Mouse (Mus musculus) midbrain, embryonic 12.5 days (tissue): ENCODE results near the gene Klhdc1. TPM values are rescaled to one million over a fixed set of nuclear protein-coding genes. Genes with fewer than 3 reads are reported as not detected.

Experiments used
- ATAC-seq: fragments of 200-750 bp; cut with Nextera tagmentation; 2 replicates; pipeline ENCODE4 v1.8.0; 2017; ENCODE audit warnings: low read depth, moderate TSS enrichment, moderate library complexity; ENCODE audit not compliant: low FRiP score
- H3K27ac ChIP-seq: fragments of 300-500 bp; sonication (generic); replicated peaks from 2 replicates; pipeline ENCODE4 v1.5.1; 2016; ENCODE audit warnings: mild to moderate bottlenecking
- H3K27me3 ChIP-seq: fragments of 300-500 bp; sonication (generic); 2 replicates; pipeline ENCODE4 v1.6.1; 2016; ENCODE audit warnings: mild to moderate bottlenecking
- H3K36me3 ChIP-seq: fragments of 300-500 bp; sonication (generic); 2 replicates; pipeline ENCODE4 v1.6.1; 2016
- H3K4me1 ChIP-seq: fragments of 300-500 bp; sonication (generic); 2 replicates; pipeline ENCODE4 v1.6.1; 2016
- H3K4me2 ChIP-seq: fragments of 300-500 bp; sonication (generic); replicated peaks from 2 replicates; pipeline ENCODE4 v1.6.1; 2016; ENCODE audit warnings: mild to moderate bottlenecking, moderate library complexity
- H3K4me3 ChIP-seq: fragments of 300-500 bp; sonication (generic); 2 replicates; pipeline ENCODE4 v1.5.1; 2016; ENCODE audit warnings: mild to moderate bottlenecking
- H3K9ac ChIP-seq: fragments of 300-500 bp; sonication (generic); replicated peaks from 2 replicates; pipeline ENCODE4 v1.6.1; 2016; ENCODE audit warnings: mild to moderate bottlenecking, moderate library complexity
- H3K9me3 ChIP-seq: fragments of 300-500 bp; sonication (generic); 2 replicates; pipeline ENCODE4 v1.6.1; 2016; ENCODE audit warnings: mild to moderate bottlenecking
- WGBS: fragments of 180-500 bp; shearing (Covaris S2); methylation state at CpG from one replicate; pipeline ENCODE4 v1.1.7; 2016; 5-methylcytosine and 5-hydroxymethylcytosine counted together
- polyA plus RNA-seq: library from polyadenylated mRNA; unstranded; fragments of >200 nt; fragmentation: Nextera tagmentation; extraction: Ambion mirVana; gene quantifications from 2 replicates; pipeline ENCODE4 v1.2.1, GENCODE M21; 2016

Gene Klhdc1
- polyA plus RNA-seq, 1 experiment from 2014 or later = 3.7 TPM

DNA sequence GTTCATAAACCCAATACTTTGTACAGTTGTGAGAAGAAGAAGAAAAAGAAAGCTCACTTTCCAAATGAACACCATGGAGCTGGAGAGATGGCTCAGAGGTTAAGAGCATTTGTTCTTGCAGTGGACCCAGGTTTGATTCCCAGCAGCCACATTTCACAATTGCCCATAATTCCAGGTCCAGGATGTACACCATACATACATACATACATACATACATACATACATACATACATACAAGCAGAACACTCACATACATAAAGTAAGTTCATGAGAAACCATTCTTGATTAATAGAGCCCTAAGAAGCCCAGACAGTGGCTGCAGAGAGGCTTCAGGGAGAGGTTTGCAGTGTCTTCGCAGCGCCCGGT, 412 bp downstream of the Klhdc1 start:
- Histone ChIP-seq H3K27ac (peak overlapping the region; percentile 78), H3K4me3 (peak overlapping the region; percentile 73), H3K4me2 (peak overlapping the region; percentile 62), H3K36me3 (no peaks in the 10 kb centered on the region), H3K9ac (peak overlapping the region; percentile 85), H3K4me1 (no peaks in the 10 kb centered on the region), H3K9me3 (no peaks in the 10 kb centered on the region), H3K27me3 (no peaks in the 10 kb centered on the region)
- WGBS = 0% methylated on average over 3 of the region's 3 CpGs
- ATAC-seq = no peak

DNA sequence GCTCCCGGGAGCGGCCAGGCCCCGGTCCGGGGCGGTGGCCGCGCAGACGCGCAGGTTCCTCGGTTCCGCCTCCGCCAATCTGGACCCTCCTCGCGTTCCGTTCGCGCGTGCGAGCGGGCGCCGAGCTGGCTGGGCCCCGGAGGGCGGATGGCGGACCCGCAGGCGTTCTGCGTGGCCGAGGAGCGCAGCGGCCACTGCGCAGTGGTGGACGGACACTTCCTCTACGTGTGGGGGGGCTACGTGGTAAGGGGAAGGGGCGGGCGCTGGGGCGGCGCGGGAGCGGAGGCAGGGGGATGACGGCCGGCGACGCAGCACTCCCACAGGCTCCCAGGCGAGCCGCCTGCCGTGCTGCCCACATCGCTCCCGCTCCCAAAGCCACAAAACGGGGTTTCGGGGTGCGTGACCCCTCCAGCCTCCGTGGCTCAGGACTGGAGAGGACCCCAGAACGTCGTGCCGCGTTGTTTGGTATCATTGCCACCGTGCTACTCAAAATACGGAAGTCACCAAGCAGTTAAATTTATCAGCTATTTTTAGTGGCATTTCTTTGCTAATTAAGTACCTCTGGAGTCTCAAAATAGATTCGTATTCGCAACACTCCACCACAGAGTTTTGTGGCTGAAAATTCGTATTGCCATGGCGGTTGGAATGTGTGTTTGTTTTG, 925 bp downstream of the Klhdc1 start:
- ATAC-seq = peak; percentile 97
- Histone ChIP-seq H3K36me3 (no peaks in the 10 kb centered on the region), H3K4me2 (peak overlapping the region; percentile 62), H3K9me3 (no peaks in the 10 kb centered on the region), H3K27ac (peak overlapping the region; percentile 78), H3K4me1 (no peaks in the 10 kb centered on the region), H3K27me3 (no peaks in the 10 kb centered on the region), H3K4me3 (peak overlapping the region; percentile 73), H3K9ac (peak overlapping the region; percentile 85)
- under 1% methylated on average over 61 of the region's 64 CpGs for WGBS

DNA sequence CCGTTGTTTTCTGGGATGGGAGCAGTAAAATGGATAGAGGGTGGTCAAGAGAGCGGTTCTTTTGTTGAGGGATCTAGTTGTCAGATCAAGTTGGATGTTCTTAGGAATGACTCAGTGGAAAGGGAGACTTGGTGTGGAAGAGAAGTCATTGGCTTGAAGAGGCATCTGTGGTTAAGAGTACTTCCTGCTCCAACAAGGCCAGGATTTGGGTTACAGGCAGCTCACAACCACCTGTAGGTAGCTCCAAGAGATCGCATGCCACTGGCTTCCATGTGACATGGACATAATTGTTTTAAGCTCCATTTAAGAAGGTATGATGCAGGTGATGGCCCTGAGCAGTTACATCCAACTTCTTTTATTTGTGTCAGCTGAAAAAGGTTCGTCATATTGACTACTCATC, 8.8 kb downstream of the Klhdc1 start:
- WGBS = 86% methylated on average over 4 of the region's 4 CpGs
- Histone ChIP-seq H3K4me2 (no peak overlapping the region), H3K4me3 (no peak overlapping the region), H3K27me3 (no peaks in the 10 kb centered on the region), H3K36me3 (no peaks in the 10 kb centered on the region), H3K9me3 (no peaks in the 10 kb centered on the region), H3K4me1 (no peaks in the 10 kb centered on the region), H3K9ac (no peak overlapping the region), H3K27ac (no peak overlapping the region)
- ATAC-seq = no peak

DNA sequence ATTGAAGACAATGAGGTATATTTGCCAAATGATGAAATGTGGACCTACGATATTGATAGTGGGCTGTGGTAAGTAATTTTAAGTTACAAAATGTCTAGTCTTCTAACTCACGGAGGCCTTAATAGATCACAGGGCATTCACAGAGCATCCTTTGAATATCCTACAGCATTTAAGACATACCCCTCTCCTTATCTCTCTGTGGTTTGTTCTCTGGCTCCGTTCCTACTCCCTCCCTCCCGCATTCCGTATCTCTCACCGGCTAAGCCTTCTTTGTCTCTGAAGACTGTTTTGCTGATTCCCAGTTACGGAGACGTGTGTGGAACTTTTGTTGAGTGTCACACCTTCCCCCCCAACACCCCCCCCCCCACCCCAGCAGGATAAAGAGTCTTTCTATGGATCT, 9.8 kb downstream of the Klhdc1 start:
- Histone ChIP-seq H3K36me3 (no peaks in the 10 kb centered on the region), H3K9me3 (no peaks in the 10 kb centered on the region), H3K9ac (no peak overlapping the region), H3K4me2 (no peak overlapping the region), H3K4me1 (no peaks in the 10 kb centered on the region), H3K27ac (no peak overlapping the region), H3K27me3 (no peaks in the 10 kb centered on the region), H3K4me3 (no peak overlapping the region)
- 84% methylated on average over 8 of the region's 8 CpGs for WGBS
- no peak for ATAC-seq

DNA sequence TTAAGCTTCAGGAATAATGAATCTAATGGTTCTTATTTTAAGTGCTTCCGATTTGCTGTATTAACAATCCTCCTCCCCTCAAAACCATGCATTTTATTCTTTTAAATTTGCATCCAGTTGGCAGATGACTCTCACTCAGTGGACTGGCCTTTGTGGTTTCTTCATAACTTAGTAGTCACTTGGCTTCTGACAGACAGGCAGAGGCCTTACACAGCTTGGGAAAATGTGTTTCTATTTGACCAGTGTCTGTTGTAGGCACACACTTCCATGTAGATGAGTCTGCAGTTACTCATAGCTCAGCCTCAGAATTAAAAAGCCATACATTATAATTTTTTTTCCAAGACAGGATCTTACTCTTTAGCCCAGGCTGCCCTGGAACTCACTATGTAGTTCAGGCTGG, 12.8 kb downstream of the Klhdc1 start:
- Histone ChIP-seq H3K9me3 (no peaks in the 10 kb centered on the region), H3K27me3 (no peaks in the 10 kb centered on the region), H3K9ac (no peak overlapping the region), H3K4me1 (no peaks in the 10 kb centered on the region), H3K36me3 (no peaks in the 10 kb centered on the region), H3K27ac (no peak overlapping the region), H3K4me3 (no peak overlapping the region), H3K4me2 (no peak overlapping the region)
- 93% methylated on average over 1 of the region's 1 CpGs for WGBS
- no peak for ATAC-seq

DNA sequence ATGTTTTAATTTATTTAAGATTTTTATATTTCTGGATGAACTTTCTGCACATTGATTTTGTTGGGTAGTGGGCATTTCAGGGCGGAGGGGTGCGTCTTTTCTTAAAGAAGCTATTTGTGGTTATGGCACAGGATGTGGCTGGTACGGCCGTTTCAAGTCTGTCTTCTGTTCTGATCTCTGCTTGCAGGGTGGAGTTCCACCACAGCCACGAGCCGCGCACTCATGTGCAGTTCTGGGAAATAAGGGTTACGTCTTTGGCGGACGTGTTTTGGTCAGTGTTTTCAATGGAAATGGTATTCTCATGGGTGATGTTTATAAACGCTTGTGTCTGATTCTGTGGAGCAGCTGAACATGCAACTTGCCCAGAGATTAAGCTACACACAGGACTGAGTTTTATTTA, 16.9 kb downstream of the Klhdc1 start:
- H3K9ac ChIP-seq = no peak overlapping the region
- no peak overlapping the region for H3K4me2 ChIP-seq
- no peaks in the 10 kb centered on the region for H3K36me3 ChIP-seq
- H3K27me3 ChIP-seq = no peaks in the 10 kb centered on the region
- no peak overlapping the region for H3K27ac ChIP-seq
- H3K4me1 ChIP-seq = no peaks in the 10 kb centered on the region
- H3K9me3 ChIP-seq = no peaks in the 10 kb centered on the region
- WGBS = 86% methylated on average over 11 of the region's 11 CpGs
- no peak overlapping the region for H3K4me3 ChIP-seq
- no peak for ATAC-seq

DNA sequence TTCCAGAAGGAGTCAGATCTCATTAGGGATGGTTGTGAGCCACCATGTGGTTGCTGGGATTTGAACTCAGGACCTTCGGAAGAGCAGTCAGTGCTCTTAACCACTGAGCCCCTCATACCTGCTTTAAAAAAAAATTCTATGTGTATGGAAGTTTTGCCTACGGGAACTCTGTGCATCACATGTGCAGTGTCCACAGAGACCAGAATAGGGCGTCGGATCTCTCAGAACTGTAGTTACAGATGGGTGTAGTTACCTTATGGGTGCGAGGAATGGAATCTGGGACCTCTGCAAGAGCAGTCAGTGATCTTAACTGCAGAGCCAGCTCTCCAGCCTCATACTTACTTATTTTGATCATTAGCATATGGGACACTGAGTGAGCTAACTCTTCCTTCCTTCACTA, 21.3 kb downstream of the Klhdc1 start:
- WGBS = 97% methylated on average over 5 of the region's 5 CpGs
- Histone ChIP-seq H3K27me3 (no peaks in the 10 kb centered on the region), H3K36me3 (no peaks in the 10 kb centered on the region), H3K4me3 (no peak overlapping the region), H3K9me3 (no peaks in the 10 kb centered on the region), H3K27ac (no peak overlapping the region), H3K4me1 (no peaks in the 10 kb centered on the region), H3K9ac (no peak overlapping the region), H3K4me2 (no peak overlapping the region)
- no peak for ATAC-seq

DNA sequence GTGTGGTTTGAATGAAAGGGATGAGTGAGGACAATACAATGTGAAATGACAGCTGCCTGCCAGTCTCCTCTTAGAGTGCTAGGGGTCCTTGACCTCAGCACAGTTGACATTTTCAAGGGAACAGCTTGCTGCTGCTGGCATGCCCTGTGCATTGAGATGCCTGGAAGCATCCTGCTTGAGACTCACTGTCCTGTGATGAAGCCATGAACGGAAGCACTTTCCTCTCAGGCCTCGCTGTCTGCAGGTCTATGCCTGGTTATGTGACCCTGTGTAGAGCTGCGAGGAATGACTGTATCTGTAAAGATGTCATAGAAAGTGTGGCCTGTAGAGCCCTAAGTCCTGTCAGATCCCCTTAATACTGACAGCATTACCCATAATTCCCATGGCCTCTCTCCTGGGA, 24.1 kb downstream of the Klhdc1 start:
- H3K4me2 ChIP-seq = no peak overlapping the region
- WGBS = 84% methylated on average over 3 of the region's 3 CpGs
- no peak for ATAC-seq
- no peaks in the 10 kb centered on the region for H3K9me3 ChIP-seq
- no peaks in the 10 kb centered on the region for H3K27me3 ChIP-seq
- H3K4me1 ChIP-seq = no peaks in the 10 kb centered on the region
- no peaks in the 10 kb centered on the region for H3K36me3 ChIP-seq
- H3K27ac ChIP-seq = no peak overlapping the region
- no peak overlapping the region for H3K4me3 ChIP-seq
- H3K9ac ChIP-seq = no peak overlapping the region

DNA sequence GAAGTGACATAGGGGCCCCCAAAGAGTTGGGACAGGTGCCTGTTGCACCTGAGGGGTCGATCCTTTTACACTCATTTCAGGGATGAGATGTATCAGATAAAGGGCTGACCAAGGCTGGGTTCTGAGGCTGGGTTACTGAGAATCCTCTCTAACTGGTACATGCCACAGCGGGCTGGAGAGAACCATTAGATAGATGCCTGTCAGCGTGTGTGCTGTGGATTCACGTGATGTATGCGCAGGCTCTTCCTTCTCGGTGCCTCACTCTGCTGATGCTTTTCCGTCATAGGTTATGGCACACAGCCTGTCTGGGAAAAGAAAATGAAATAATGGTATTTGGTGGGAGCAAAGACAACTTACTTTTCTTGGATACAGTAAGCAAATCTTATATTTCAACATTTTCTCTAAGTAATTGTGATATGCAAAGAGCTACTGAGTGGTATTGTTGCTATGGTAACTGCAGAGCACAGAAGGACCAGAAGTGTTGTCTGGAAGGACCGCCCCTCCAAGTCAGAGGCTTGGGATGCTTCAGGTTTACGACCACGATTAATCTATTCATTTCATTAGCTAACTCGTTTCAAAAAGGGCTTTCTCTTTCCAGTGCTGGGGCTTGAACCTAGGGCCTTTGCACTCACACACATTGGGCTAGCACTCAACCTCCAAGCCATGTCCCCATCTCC, 27.1 kb downstream of the Klhdc1 start:
- no peak overlapping the region for H3K9ac ChIP-seq
- H3K27ac ChIP-seq = no peak overlapping the region
- H3K4me3 ChIP-seq = no peak overlapping the region
- H3K36me3 ChIP-seq = no peaks in the 10 kb centered on the region
- H3K4me1 ChIP-seq = no peaks in the 10 kb centered on the region
- no peak overlapping the region for H3K4me2 ChIP-seq
- 82% methylated on average over 11 of the region's 11 CpGs for WGBS
- H3K27me3 ChIP-seq = no peaks in the 10 kb centered on the region
- no peak for ATAC-seq
- no peaks in the 10 kb centered on the region for H3K9me3 ChIP-seq

DNA sequence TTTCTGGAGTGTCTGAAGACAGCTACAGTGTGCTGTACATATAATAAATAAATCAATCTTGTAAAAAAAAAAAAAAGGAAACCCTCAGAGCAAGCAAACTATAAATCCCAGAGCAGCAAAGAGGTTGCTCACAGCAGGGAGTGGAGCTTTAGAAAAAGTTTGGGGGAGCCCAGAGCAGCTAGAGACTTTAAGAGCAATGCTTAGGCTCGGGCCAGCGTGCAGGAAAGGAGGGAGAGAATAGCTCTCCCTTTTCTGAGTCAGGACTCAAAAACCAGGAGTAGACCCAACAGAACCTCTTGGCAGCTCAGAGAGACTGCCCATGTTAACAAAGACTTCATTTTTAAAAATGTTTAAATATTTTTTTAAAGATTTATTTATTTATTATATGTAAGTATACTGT, 28.0 kb downstream of the Klhdc1 start:
- Histone ChIP-seq H3K9me3 (no peaks in the 10 kb centered on the region), H3K4me2 (no peak overlapping the region), H3K9ac (no peak overlapping the region), H3K36me3 (no peaks in the 10 kb centered on the region), H3K4me1 (no peaks in the 10 kb centered on the region), H3K4me3 (no peak overlapping the region), H3K27me3 (no peaks in the 10 kb centered on the region), H3K27ac (no peak overlapping the region)
- 61% methylated on average over 2 of the region's 2 CpGs for WGBS
- ATAC-seq = no peak

DNA sequence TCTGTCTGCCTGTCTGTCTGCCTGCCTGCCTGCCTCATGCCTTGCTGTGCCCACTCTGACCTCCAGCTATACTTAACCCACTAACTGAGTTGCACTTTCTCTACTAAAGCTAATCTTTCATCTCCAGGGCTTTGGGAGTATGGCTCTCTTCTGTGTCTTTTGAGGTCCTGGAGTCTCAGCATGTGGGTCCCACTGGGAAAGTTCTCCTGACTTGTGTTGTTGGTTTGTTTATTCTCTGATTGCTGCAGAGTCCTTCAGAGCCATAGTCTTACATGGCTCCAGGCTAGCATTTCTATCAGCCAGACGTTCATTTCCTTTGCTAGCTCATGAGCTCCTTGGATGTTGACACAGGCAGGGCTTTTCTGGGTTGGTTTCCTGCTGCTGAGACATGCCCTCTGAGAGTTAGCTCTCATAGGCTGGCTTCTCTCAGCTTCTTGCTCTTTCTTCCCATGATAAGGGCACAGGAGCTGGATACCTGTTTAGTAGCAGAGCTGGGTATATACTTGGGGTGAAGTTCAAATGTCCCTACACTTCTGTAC, 39.0 kb downstream of the Klhdc1 start:
- no peak for ATAC-seq
- WGBS = 59% methylated on average over 1 of the region's 1 CpGs
- no peak overlapping the region for H3K4me2 ChIP-seq
- H3K27ac ChIP-seq = no peak overlapping the region
- no peaks in the 10 kb centered on the region for H3K4me1 ChIP-seq
- H3K4me3 ChIP-seq = no peak overlapping the region
- H3K27me3 ChIP-seq = no peaks in the 10 kb centered on the region
- H3K9me3 ChIP-seq = no peaks in the 10 kb centered on the region
- H3K9ac ChIP-seq = no peak overlapping the region
- no peaks in the 10 kb centered on the region for H3K36me3 ChIP-seq

DNA sequence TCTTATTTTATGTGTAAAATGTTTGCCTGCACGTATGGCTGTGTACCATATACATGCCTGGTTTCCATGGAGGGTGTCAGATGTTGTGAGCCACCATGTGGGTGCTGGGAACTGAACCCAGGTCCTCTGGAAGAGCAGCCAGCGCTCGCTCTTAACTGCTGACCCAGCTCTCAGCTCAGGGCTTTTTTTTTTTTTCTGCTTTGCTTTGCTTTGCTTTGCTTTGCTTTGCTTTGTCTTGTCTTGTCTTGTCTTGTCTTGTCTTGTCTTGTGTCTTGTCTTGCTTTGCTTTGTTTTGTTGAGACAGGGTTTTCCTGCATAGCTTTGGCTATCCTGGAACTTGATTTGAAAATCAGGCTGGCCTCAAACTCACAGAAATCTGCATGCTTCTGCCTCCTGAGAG, 39.9 kb downstream of the Klhdc1 start:
- Histone ChIP-seq H3K4me2 (no peak overlapping the region), H3K4me1 (no peaks in the 10 kb centered on the region), H3K9ac (no peak overlapping the region), H3K27me3 (no peaks in the 10 kb centered on the region), H3K4me3 (no peak overlapping the region), H3K9me3 (no peaks in the 10 kb centered on the region), H3K36me3 (no peaks in the 10 kb centered on the region), H3K27ac (no peak overlapping the region)
- no peak for ATAC-seq
- WGBS = 89% methylated on average over 3 of the region's 3 CpGs
